Mouse (Mus musculus) kidney, adult 18-20 months (tissue): ENCODE measurements at regions not wholly inside any gene's neighbourhood (a gene's known extent, or its start where the extent isn't known, plus 50 kb on each side); places are given as distances from the start of the nearest gene placed in this dataset.

Experiments used
- DNase-seq: peaks from one replicate; pipeline ENCODE4 v3.0.0; 2021

GRCm38 (mm10) chr19:16075512-16076086 lies 57.0 kb upstream of the Gnaq start:
- DNase-seq, result no peak

GRCm38 (mm10) chr19:16075026-16075425 lies 57.6 kb upstream of the Gnaq start:
- no peak for DNase-seq

- no peak for DNase-seq
Measured at GRCm38 (mm10) chr19:16067314-16067713, 65.3 kb upstream of the Gnaq start.

GRCm38 (mm10) chr19:16064911-16065310 lies 67.7 kb upstream of the Gnaq start:
- DNase-seq, result no peak

GRCm38 (mm10) chr19:16063916-16064580 lies 68.6 kb upstream of the Gnaq start:
- DNase-seq, result peak; percentile 86

- no peak for DNase-seq
Measured at GRCm38 (mm10) chr19:16063533-16063915, 69.1 kb upstream of the Gnaq start.

- no peak for DNase-seq
Measured at GRCm38 (mm10) chr19:16061821-16062220, 70.8 kb upstream of the Gnaq start.

GRCm38 (mm10) chr19:16059026-16059425 lies 73.6 kb upstream of the Gnaq start:
- no peak for DNase-seq

- no peak for DNase-seq
Measured at GRCm38 (mm10) chr19:16050220-16051055, 65.6 kb upstream of the Cep78 start.

- DNase-seq, result no peak
Measured at GRCm38 (mm10) chr19:16049646-16050045, 64.9 kb upstream of the Cep78 start.

- no peak for DNase-seq
Measured at GRCm38 (mm10) chr19:16046977-16047376, 62.2 kb upstream of the Cep78 start.

GRCm38 (mm10) chr19:16045261-16045660 lies 60.5 kb upstream of the Cep78 start:
- DNase-seq, result no peak

- no peak for DNase-seq
Measured at GRCm38 (mm10) chr19:16044169-16044568, 59.4 kb upstream of the Cep78 start.

- DNase-seq, result no peak
Measured at GRCm38 (mm10) chr19:16043007-16043406, 58.2 kb upstream of the Cep78 start.

GRCm38 (mm10) chr19:16041891-16042290 lies 57.1 kb upstream of the Cep78 start:
- DNase-seq, result no peak

GRCm38 (mm10) chr19:16037806-16038205 lies 53.0 kb upstream of the Cep78 start:
- no peak for DNase-seq
